26 mouse cellular contexts compared by ENCODE assay signal in genomic region chr10:111004220-111004619, GRCm38 (mm10). TPM values are rescaled to one million over a fixed set of nuclear protein-coding genes. Genes with fewer than 3 reads are reported as not detected.
DNase-seq lines count a peak whose midpoint lies in the region; ATAC-seq lines count a peak whose summit lies in the region.
"Had no signal": no experiment of that assay in that cellular context is flagged by ENCODE, and none has a peak within 500 bp of the region (broad histone marks: within the 10 kb centered on the region; RNA-seq: fewer than 3 reads in every experiment).

No protein-coding gene starts in this region.

- DNase-seq in spleen, postnatal 36 days (ENCODE audit: low spot score in 2 of 2), result peak; percentile 34 to 49
- no peak for DNase-seq in spleen, postnatal 4 days (ENCODE audit: low spot score in 2 of 2)
- no peak for DNase-seq in neural tube, embryonic 10.5 days (ENCODE audit: extremely low spot score, low spot score)
- no peak for DNase-seq in cerebellum, postnatal 4 days (ENCODE audit: low spot score in 2 of 2)
- no peak for DNase-seq in urinary bladder, postnatal 25 days (ENCODE audit: low spot score)
- DNase-seq: adrenal gland, postnatal 25 days; cerebellum, adult 11-12 months; cerebellum, adult 9-11 months; gastrocnemius, postnatal 10 days; kidney, adult 9 months; kidney, postnatal 10 days; liver; lung, embryonic 14.5 days; lung, postnatal 14 days; right cerebral cortex, adult 18-20 months; thymus, postnatal 25 days had no signal

- H3K9me3 ChIP-seq in megakaryocyte, embryonic 14.5 days, result no peaks in the 10 kb centered on the region
- H3K9me3 ChIP-seq: heart, embryonic 12.5 days; hindbrain, embryonic 10.5 days; hindbrain, embryonic 15.5 days; midbrain, embryonic 13.5 days; stomach, embryonic 15.5 days had no signal

- H3K4me1 ChIP-seq in megakaryocyte, embryonic 14.5 days, result peaks cover 42% of the 10 kb centered on the region

- no peaks in the 10 kb centered on the region for H3K27me3 ChIP-seq in megakaryocyte, embryonic 14.5 days (replicated peaks)
- H3K27me3 ChIP-seq: heart, embryonic 12.5 days; hindbrain, embryonic 15.5 days; midbrain, embryonic 13.5 days; stomach, embryonic 15.5 days had no signal

- peak overlapping the region; percentile 77 for H3K4me3 ChIP-seq in megakaryocyte, embryonic 14.5 days (replicated peaks)
- H3K4me3 ChIP-seq: erythroblast, embryonic 14.5 days; heart, embryonic 12.5 days; hindbrain, embryonic 10.5 days; hindbrain, embryonic 15.5 days; midbrain, embryonic 13.5 days; stomach, embryonic 15.5 days had no signal

- ATAC-seq in common myeloid progenitor, adult 5-6 weeks (replicated peaks; ENCODE audit: low read depth, poor library complexity, severe bottlenecking), result peak; percentile 77
- ATAC-seq: forebrain, embryonic 16.5 days; inflammation-experienced regulatory T-cells, adult 6 months; midbrain, embryonic 13.5 days had no signal

- H3K36me3 ChIP-seq in megakaryocyte, embryonic 14.5 days (replicated peaks; ENCODE audit: low read length), result peaks cover 9% of the 10 kb centered on the region
- H3K36me3 ChIP-seq: heart, embryonic 12.5 days; hindbrain, embryonic 15.5 days; midbrain, embryonic 13.5 days; stomach, embryonic 15.5 days had no signal

RNA-seq across cellular contexts. Expression of gene Zdhhc17, which starts 5.7 kb away (rescaled TPM):
- total RNA-seq in common myeloid progenitor, adult 5-6 weeks (2017), result 21.5 and 34.1 TPM in 2 replicates
- polyA plus RNA-seq in megakaryocyte, embryonic 14.5 days (2012; ENCODE audit: insufficient read depth, low replicate concordance), result 0.29 and 1.3 TPM in 2 replicates
- polyA plus RNA-seq: erythroblast, embryonic 14.5 days had no signal

Comparison
In these comparisons a context has a peak if more than half of its experiments do, and no peak if none do; other contexts are left out.
1. DNase-seq: peak in spleen, postnatal 36 days (2 of 2); none in spleen, postnatal 4 days (0 of 2), neural tube, embryonic 10.5 days (single experiment), cerebellum, postnatal 4 days (0 of 2) and urinary bladder, postnatal 25 days (single experiment).